Mouse (Mus musculus) monocyte, adult 5-6 weeks (primary cell): ENCODE data around the gene Sarm1. TPM values are rescaled to one million over a fixed set of nuclear protein-coding genes. Genes with fewer than 3 reads are reported as not detected.
"Not testable (repeated sequence)": the region's sequence is repeated elsewhere in the genome, so short reads cannot be mapped to it uniquely, and the experiment has no call there.

ENCODE experiments used
- ATAC-seq: fragments of 153-309, 156-312 bp; replicated peaks from 2 replicates; pipeline ENCODE4 v1.8.0; 2017; ENCODE audit warnings: mild to moderate bottlenecking; ENCODE audit not compliant: low TSS enrichment, insufficient number of reproducible peaks, severe bottlenecking, poor library complexity, low FRiP score
- total RNA-seq: library from RNA; stranded (forward); fragments of 200-1000, 200-491, 200-594 nt; gene quantifications from 3 replicates; pipeline ENCODE4 v1.2.3, GENCODE M21; 2017

Gene Sarm1
- 0.78 TPM in 1 of 3 replicates, not detected in the others for total RNA-seq

DNA sequence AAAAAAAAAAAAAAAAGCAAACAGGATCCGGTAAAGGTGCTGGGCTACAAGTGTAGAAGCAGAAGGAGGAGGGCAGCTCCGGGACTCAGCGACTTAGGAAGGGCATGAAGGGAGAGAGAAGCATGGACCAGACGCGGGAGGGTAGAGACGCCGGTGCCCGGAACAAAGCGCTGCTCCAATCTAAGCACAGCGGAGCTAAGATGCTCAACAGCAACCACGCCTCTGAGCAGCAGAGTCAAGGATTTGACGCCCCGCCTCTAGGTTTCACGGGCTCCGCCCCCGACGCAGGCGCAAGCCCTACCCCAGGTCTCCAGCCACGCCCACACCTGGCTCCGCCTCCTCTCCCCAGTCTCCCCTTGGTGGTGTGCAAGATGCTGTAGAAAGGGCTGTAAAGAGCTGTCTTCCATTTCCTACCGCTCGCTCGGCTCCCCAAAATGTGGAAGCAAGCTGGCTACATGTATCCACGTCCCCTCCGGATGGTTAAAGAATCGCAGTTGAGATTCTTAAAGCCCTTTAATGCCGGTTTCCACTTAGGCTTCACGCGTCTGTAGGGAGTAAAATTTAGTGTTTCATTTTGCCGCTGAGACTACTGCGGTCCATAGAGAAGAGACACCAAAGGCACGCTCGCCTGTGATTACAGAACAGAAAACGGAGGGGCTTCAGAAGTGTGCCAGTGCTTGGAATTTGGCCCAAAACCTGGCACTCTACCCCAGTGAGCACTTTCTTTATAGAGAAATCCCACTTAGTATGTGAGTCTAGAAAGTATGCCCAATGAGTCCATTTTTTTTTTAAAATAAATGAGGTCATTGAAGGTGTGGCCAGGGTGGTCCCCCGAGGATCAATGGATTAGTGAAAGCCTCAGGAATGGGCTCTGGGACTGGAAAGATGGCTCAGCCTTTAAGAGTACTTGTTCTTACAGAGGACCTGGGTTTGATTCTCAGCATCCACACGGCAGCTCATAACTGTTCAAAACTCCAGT lies at the start of gene Sarm1:
TSS of gene Sarm1 (minus strand) at position 211 of the 979 bp plus-strand sequence.
- ATAC-seq: peak; percentile 93

DNA sequence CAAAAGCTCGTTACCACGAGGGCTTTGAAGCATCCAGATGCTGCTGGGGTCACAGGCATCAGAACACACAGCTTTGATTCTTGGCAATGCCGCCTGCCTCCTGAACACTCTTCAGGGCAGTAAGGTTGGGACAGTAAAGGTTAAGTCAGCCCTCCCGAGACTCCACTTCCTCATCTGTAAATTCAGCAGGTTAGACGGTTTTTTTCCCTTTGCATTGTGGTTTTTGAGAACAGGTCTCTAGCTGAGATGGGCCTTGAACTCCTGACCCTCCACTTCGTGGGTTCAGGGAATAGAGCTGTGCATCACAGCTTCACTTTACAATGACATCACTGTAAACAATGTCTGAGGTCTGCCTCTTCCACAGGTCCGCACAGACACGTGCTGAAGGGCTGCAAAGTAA lies 47.6 kb upstream of the Sarm1 start:
- ATAC-seq: no peak

DNA sequence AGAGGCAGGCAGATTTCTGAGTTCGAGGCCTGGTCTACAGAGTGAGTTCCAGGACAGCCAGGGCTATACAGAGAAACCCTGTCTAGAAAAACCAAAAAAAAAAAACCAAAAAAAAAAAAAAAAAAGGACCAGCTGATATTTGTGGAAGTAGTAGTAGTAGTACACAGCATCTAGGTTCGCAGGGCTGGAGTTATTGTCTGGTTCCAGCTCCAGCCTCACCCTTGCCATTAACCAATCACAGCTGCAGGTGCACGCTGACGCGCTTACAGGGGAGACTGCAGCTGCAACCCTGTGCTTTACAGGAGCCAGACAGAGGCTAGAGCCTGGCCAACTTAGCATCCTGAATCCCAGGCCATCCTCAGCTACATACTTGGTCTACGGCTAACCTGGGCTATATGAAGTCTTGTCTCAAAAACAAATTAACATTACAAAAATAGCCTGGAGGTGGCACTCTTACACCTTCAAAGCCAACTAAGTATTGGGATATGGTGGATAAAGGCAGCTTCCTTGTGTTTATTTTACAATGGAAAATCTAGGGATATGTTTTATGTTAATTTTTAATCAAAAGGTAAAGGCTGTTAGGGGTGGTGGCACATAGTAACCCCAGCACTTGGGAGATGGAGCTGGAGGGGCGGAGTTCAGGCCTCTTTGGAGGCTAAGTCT lies 47.0 kb upstream of the Sarm1 start:
- no peak for ATAC-seq

DNA sequence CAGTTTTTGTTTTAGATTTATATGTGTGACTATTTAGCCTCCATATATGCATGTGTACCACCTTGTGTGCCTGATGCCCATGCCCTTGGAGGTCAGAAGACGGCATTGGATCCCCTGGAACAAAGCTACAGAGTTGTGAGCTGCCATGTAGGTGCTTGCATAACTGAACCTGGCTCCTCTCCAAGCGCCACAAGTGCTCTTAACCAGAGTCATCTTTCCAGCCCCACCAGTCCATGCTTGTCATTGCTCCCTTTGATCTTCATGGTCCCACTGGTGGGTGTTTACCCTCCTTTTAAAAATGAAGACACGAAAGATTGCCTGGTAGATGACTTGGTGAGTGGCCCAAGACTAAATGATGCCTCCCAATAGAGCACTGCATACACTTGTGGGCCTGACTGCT lies 42.8 kb upstream of the Sarm1 start:
- ATAC-seq: no peak

DNA sequence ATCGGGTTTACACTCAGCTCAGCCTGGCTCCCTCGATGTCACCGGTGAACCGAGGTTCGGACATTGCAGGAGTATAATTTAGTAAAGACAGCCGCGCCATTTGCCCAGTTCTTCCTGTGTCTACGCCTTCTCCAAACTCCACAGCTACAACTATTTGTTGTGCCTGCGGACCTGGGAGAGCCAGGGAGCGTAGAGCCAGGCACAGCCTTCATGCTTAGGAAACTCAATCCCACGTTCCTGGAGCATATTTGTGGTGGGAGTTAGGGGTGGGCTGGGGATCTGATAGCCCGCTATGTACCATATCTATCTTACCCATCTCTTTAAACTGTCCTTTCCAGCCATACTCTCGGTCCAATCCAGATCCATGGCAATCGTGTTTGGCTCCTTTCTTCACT lies 39.1 kb upstream of the Sarm1 start:
- no peak for ATAC-seq

DNA sequence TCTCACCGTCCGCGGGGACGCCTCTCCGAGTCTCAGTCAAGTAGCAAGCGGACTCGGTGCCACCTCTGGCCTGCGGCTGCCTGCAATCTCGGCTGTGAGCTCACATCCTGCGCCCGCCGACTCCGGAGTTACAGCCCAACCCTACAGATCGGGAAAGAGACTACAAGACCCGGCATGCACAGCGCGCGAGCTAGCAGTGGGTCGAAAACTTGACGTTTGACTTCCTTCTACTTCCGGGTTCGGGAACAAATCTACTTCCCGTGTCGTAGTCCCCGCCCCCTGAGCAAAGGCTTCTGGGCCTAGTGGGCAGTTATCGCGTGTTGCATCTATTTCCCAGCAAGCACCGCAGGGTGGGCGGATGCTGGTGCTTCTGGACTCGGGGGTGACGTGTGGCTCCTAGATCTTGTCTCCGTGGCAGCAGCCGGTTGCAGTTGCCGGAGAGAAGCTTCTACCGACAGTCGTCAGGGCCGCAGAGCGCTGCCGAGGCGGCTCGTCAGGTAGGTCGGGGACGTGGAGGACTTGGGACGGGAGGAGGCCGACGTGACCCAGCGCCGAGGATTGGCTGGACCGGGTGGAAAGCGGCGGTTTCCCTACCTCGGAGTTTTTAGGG lies 38.6 kb upstream of the Sarm1 start, which contains the start of the genes Tnfaip1 and Ift20:
TSS of gene Tnfaip1 (minus strand) at position 253 of the 610 bp plus-strand sequence.
TSS of gene Ift20 (plus strand) at position 282 of the 610 bp plus-strand sequence.
- peak; percentile 96 for ATAC-seq

DNA sequence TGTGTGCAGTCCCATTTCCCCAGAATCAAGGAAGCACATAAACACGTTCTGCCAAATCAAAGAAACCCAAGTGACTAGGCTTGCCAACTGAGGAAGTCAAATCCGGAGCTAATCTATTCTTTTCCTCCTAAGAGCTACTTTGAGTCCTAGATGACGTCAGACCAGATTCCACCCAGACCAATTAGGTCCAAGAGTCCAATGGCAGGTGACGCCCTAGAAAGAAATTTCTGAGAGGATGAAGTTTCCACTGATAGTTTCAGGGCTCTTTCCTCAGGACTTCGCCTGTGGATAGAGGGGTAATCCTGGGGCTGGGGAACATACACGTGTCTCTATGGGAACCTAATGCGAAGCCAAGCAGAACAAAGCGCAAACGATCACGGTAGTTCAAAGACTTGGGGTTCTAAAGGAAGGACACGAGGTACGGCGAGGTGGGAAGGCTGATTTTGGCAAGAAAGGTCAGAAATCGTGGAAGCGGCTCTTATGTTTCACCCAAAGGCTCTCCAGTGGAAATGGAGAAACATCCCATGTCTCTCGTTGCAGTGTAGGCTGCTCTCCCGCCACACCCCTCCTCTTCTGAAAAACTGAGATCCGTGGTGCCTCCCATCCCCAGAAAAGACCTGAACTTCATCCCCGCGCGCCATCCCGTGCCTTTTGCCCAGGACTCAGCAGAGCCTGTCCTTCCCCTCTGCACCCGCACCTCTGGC lies 38.0 kb upstream of the Sarm1 start:
- ATAC-seq: peak; percentile 38; the same call in 1 of the 2 replicates

DNA sequence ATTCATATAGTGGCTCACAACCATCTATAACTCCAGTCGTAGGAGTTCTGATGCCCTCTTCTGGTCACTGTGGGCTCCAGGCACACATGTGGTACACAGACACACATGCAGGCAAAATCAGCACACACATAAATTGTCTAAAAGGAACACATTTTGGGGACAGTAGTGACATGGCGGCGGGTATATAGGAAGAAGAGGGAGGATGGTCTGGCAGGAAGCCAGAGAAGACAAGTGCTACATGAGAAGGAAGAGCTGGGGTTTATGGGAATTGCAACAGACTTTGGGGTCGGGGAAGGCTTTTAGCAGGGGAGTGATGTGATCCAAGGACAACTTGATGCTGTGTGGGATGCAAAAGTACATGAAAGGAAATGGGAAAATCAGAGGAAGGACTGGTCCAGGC lies 37.0 kb upstream of the Sarm1 start:
- ATAC-seq: no peak

DNA sequence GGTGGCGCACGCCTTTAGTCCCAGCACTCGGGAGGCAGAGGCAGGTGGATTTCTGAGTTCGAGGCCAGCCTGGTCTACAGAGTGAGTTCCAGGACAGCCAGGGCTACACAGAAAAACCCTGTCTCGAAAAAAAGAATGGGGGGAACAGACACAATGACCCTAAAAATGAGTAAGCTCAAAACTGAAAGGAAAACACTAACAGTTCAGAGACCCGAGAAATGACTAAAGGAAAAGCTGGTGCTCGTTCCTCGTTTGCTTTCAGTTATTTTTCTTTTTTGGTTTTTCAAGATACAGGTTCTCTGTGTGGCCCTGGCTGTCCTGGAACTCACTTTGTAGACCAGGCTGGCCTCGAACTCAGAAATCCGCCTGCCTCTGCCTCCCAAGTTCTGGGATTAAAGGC lies 34.0 kb upstream of the Sarm1 start:
- ATAC-seq: not testable (repeated sequence)

DNA sequence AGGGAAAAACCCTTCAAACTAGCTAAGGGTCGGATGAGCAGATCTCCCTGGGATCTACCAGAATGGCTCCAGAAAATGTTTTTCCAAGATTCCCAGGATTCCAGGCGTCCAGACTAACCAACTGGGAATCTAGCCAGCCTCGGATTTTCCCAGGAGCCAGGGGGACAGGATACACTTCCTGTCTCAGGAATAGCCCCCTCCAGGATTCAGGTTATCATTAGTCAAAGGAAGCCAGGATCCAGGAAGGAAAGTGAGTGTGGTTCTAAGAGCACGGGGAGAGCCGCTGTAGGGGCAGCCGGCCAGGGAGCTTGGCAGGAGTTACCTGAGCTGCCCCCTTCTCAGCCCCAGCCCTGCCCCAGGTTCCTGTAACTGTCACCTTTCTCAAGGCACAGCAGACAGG lies 33.5 kb upstream of the Sarm1 start:
- no peak for ATAC-seq

DNA sequence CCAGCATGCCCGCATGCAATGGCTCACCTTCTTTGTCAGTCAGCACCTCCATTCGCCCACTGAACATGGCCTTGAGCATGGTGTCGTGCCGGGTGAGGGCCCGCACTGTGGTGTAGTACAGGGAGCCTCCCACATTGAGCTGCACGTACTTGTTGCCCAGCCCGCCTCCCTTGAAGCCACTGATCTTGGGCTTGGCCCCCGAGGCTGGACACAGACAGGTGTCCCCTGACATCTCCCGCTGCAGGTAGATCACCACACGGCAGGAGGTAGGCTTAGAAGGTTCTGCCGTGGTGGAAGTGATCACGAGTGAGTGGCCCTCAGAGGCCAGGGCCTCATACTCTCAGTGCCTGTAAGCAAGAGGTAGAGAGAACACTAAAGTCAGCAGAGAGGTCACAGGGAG lies 32.4 kb upstream of the Sarm1 start:
- no peak for ATAC-seq

DNA sequence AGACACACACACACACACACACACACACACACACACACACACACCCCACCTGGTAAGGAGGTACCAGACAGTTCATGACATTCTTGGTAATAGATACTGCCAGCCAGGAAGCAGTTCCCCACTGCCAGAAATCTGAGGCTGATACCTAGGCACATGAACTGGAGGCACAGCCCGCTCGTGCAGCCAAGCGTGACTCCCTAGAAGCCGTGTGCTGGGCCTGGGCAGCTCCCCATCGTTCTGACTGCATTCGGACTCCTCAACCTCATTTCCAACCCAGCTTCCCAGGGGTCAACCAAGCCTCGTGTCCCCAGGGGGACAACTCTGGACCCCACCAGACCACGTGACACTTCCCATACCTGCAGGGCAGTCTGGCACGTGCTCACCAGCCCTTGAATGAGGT lies 31.2 kb upstream of the Sarm1 start:
- ATAC-seq: no peak

DNA sequence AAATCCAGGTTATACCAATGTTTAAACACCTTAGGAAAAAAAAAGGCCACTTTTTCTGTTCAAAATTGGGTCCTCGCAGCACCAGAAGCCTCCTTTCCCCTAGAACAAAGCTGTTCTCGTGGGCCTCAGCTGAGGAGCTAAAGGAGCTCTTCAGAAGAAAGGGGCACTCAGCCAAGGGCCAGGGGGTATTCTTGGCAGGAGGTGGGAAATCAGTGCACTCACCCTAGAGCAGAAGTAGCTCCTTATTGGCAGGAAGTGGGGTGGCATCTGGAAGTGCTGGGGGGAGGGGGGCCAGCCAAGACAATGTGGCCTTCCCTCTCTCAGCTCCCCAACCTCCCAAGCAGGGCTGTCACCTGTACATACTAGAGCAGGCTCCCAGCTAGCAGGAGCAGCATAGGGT lies 27.3 kb upstream of the Sarm1 start:
- ATAC-seq: no peak

DNA sequence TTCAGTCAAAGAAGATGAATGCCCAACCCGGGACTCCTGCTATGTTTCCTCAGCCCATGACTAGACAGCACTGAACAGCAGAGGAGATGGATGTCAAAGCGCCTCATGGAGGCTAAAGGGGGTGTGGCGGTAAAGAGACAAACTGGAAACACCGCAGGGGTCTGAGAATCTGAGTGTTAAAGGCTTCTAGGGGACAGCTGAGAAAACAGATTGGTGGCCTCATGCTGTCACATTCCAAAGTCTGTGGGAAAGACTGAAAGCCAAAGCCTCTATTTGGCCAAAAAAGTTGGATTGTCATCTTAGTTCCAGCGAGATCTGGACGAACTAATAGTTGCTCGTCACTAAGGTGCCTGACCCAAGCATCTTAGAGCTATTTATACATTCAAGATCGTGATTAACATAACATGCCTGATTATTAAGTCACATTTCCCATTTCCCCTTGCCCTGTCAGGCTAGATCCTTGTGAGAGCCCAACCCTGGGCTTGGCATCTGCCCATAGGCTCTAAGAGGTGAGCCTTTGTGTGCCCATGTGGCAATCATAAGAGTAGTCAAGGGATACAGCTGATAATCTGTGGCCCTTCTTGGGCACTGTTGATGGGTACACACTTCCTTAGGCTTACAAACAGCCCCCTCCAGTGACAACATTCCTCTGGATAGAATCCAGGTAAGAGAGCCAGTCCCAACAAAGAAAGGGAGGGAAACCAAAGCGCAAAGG lies 25.8 kb upstream of the Sarm1 start:
- no peak for ATAC-seq

DNA sequence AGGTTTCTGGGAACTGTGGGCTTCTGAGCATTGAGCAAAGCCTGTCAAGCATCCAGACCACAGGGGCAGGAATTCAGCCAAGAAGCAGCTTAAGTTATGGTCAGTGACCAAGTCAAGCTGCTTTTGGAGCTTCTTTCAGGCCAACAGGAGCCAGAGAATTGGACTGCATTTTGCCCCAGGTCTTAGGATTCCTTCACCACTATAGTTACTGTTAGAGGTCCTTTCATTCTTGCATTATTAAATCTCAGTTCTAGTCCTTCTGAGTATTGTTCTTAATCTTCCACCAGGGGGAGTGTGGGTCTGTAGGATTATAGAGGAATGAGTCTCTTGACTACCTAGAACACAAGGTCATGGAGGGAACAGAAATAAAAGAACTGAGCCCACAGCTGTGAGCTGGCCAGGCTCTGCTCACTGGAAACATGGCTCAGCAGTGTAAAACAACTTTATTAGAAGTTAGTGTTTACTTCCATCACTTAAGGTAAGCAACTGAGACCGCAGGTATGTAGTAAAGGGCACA lies 25.0 kb upstream of the Sarm1 start:
- no peak for ATAC-seq

DNA sequence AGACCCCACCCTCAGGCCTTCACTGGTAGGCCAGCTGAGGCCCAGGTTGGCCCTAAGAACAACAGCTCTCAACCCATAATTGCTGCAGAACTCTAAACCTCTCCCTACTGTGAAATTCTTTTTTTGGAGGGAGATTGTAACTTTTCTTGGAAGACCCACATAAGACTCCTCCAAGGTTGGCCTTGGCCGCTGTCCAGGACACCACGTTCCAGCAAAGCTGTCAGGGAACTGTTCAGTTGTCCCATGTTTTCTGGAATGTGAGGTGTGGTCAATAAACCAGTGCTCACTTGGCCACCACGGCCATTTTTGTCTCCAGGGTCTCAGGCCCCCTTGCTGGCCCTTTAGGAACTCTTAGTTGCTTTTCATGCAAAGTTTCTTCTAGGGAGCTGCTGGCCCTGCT lies 24.3 kb upstream of the Sarm1 start:
- no peak for ATAC-seq

DNA sequence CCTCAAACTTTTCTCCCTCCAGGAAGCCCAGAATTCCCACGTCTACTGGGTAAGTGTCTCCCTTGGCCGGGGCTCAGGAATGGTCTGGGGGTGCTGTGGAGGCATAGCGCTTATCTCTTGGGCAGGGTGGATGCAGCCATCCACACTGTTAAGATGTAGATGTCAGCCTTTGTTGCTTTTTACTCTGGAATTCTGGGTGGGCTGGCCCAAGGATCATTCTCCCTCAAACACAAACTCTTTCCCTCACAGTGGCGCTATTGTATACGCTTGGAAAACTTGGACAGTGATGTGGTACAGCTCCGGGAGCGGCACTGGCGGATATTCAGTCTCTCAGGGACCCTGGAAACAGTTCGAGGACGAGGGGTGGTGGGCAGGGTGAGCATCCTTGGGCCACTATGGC lies 21.4 kb upstream of the Sarm1 start:
- ATAC-seq: no peak
